Mouse (Mus musculus) intestine, embryonic 16.5 days (tissue): Measurements from ENCODE around the gene Cntn5. TPM values are rescaled to one million over a fixed set of nuclear protein-coding genes. Genes with fewer than 3 reads are reported as not detected.

Source experiments
- ATAC-seq: fragments of 200-750 bp; cut with Nextera tagmentation; 2 replicates; pipeline ENCODE4 v1.8.0; 2017; ENCODE audit warnings: moderate TSS enrichment, moderate library complexity
- H3K27ac ChIP-seq: fragments of 300-500 bp; sonication (generic); 2 replicates; pipeline ENCODE4 v1.5.1; 2014; ENCODE audit warnings: mild to moderate bottlenecking, low read length
- H3K27me3 ChIP-seq: fragments of 300-500 bp; sonication (generic); replicated peaks from 2 replicates; pipeline ENCODE4 v1.6.1; 2014; ENCODE audit warnings: low read length, control low read depth, mixed read lengths; ENCODE audit not compliant: control insufficient read depth, insufficient read depth
- H3K36me3 ChIP-seq: fragments of 300-500 bp; sonication (generic); 2 replicates; pipeline ENCODE4 v1.6.1; 2014; ENCODE audit warnings: low read length, control low read depth; ENCODE audit not compliant: control insufficient read depth, insufficient read depth
- H3K4me1 ChIP-seq: fragments of 300-500 bp; sonication (generic); 2 replicates; pipeline ENCODE4 v1.6.1; 2014; ENCODE audit warnings: low read length, control low read depth, mixed read lengths; ENCODE audit not compliant: control insufficient read depth, insufficient read depth
- H3K4me2 ChIP-seq: fragments of 300-500 bp; sonication (generic); 2 replicates; pipeline ENCODE4 v1.6.1; 2014; ENCODE audit warnings: low read depth, low read length, control low read depth
- H3K4me3 ChIP-seq: fragments of 300-500 bp; sonication (generic); 2 replicates; pipeline ENCODE4 v1.5.1; 2014; ENCODE audit warnings: mild to moderate bottlenecking, low read length
- H3K9ac ChIP-seq: fragments of 300-500 bp; sonication (generic); 2 replicates; pipeline ENCODE4 v1.6.1; 2014; ENCODE audit warnings: low read depth, low read length
- H3K9me3 ChIP-seq: fragments of 300-500 bp; sonication (generic); 2 replicates; pipeline ENCODE4 v1.6.1; 2016; ENCODE audit warnings: low read length, control low read depth; ENCODE audit not compliant: control insufficient read depth
- WGBS: fragments of 180-500 bp; shearing (Covaris S2); extraction: QIAGEN DNeasy Blood & Tissue Kit; methylation state at CpG from one replicate; pipeline ENCODE4 v1.1.7; 2014; 5-methylcytosine and 5-hydroxymethylcytosine counted together
- polyA plus RNA-seq: library from polyadenylated mRNA; unstranded; fragments of >200 nt; fragmentation: Nextera tagmentation; extraction: Ambion mirVana; gene quantifications from 2 replicates; pipeline ENCODE4 v1.2.1, GENCODE M21; 2015

Cntn5 gene
- polyA plus RNA-seq, 1 experiment from 2014 or later = 0.40 TPM

DNA sequence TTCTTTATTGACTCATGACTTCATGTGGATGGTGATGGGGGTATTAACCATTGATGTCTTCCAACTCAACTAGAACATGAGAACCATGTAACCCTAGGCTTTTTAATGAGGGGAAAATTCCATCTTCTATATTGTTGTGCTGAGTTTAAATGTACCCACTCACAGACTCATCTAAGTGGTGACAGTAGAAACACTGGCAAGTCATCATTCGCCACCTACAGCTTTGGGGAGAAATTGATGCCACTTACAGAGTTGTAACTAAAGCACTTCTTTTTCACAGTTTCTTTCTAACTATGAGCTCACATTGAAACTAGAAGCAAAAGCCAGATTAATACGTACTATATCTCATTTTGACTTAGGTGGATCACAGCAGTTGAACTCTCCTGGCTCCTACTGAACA is 514.7 kb downstream of the Cntn5 start:
- H3K4me3 ChIP-seq = no peak overlapping the region
- no peak overlapping the region for H3K27ac ChIP-seq
- WGBS = 83% methylated on average over 2 of the region's 2 CpGs
- no peaks in the 10 kb centered on the region for H3K4me1 ChIP-seq
- no peak for ATAC-seq
- H3K9ac ChIP-seq = no peak overlapping the region
- H3K27me3 ChIP-seq = no peaks in the 10 kb centered on the region
- no peaks in the 10 kb centered on the region for H3K36me3 ChIP-seq
- H3K4me2 ChIP-seq = no peak overlapping the region
- no peaks in the 10 kb centered on the region for H3K9me3 ChIP-seq

DNA sequence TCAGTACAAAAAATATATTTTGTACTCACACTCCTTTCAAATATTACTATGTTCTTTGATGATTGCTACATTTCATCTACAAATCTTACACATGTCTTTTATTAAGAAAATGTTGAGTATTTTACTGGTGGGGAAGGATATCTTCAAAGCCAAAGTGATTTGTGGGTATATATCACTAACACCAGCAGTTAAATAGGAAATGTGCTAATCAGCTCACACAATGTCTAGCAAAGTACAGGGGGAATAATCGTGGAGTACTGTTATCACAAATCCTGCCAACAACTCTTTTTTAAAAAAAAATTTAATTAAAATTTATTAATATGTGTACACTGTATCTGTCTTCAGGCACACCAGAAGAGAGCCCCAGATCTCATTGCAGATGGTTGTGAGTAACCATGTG is 520.1 kb downstream of the Cntn5 start:
- Histone ChIP-seq H3K4me2 (no peak overlapping the region), H3K4me1 (no peaks in the 10 kb centered on the region), H3K27me3 (no peaks in the 10 kb centered on the region), H3K27ac (no peak overlapping the region), H3K36me3 (no peaks in the 10 kb centered on the region), H3K9me3 (no peaks in the 10 kb centered on the region), H3K9ac (no peak overlapping the region), H3K4me3 (no peak overlapping the region)
- 74% methylated on average over 1 of the region's 1 CpGs for WGBS
- ATAC-seq = no peak

DNA sequence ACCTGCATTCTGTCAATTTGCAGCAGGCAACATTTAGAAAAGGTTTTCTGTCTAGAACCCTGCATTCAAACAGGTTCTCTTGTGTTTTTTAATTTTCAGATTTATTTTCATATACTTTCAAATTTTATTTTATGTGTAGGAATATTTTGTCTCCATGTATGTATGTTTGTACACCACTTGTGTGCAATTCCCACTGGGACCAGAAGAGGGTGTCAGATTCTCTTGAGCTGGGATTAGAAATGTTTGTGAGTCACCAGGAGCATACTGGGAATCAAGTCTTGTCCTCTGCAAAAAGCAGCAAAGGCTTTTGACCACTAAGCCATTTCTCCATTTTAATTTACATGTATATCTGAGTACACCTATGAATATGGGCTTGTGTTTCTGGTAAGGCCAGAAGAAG is 521.4 kb downstream of the Cntn5 start:
- H3K9me3 ChIP-seq = no peaks in the 10 kb centered on the region
- no peak overlapping the region for H3K27ac ChIP-seq
- no peaks in the 10 kb centered on the region for H3K36me3 ChIP-seq
- no peak for ATAC-seq
- H3K4me2 ChIP-seq = no peak overlapping the region
- H3K4me3 ChIP-seq = no peak overlapping the region
- H3K4me1 ChIP-seq = no peaks in the 10 kb centered on the region
- no peaks in the 10 kb centered on the region for H3K27me3 ChIP-seq
- no peak overlapping the region for H3K9ac ChIP-seq

DNA sequence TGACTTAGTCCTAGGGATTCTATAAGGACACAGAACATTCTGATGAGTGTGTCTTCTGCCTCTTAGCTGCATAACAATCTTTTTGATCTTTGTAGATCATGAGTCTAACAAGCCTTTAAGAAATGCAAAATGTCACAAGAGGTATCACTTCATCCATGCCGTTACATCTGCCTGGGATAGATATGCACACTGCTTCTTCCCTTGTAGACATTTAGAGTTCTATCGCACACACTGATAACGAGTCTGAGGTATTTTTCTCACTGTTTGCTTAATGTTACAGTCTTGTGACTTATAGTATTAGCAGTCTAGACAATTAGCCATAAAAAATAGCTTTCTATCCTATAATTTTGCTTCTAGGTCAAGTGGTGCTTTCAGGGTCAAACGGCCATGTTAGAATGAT is 522.9 kb downstream of the Cntn5 start:
- no peak for ATAC-seq
- no peaks in the 10 kb centered on the region for H3K36me3 ChIP-seq
- no peak overlapping the region for H3K27ac ChIP-seq
- no peaks in the 10 kb centered on the region for H3K9me3 ChIP-seq
- no peaks in the 10 kb centered on the region for H3K27me3 ChIP-seq
- no peak overlapping the region for H3K4me3 ChIP-seq
- no peaks in the 10 kb centered on the region for H3K4me1 ChIP-seq
- no peak overlapping the region for H3K4me2 ChIP-seq
- WGBS = 86% methylated on average over 4 of the region's 4 CpGs
- H3K9ac ChIP-seq = no peak overlapping the region

DNA sequence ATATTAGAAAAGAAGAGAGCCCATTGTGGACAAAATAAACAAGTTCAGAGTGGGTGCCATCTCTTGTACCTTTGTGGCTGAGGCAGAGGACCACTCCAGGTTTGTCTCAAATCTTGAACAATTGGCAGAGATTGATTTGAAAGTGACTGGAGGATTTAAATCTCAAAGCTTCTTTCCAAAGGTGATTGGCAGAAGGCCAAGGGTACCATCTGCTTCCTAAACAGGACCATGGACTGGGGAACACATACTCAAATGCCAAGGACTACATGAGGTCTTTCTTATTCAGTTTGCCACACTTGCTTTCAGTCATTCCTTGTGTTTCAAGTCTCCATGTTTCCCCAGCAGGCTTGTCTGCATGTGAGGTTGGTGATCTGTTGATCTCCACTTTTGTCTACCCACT is 528.3 kb downstream of the Cntn5 start:
- Histone ChIP-seq H3K4me1 (no peaks in the 10 kb centered on the region), H3K9me3 (no peaks in the 10 kb centered on the region), H3K4me2 (no peak overlapping the region), H3K36me3 (no peaks in the 10 kb centered on the region), H3K4me3 (no peak overlapping the region), H3K27me3 (no peaks in the 10 kb centered on the region), H3K27ac (no peak overlapping the region), H3K9ac (no peak overlapping the region)
- ATAC-seq = no peak

DNA sequence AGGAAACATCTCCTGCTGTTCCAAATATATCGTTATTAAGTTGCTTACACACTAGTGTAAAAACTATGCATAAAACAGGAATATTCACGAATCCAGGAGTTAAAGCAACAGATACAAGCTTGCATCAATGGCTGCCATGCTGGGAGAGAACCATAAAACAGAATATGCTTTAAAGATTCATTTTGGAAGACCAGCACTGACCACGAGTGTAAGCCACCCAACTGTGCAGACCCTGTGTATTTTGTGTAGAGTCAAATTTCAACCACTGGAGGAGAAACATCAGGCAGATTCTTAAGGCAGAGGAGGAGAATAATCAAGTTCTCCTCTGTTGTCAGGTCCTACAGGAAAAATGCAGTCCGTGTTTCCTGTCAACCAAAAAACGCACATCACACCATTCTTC is 535.6 kb downstream of the Cntn5 start:
- no peaks in the 10 kb centered on the region for H3K4me1 ChIP-seq
- H3K9me3 ChIP-seq = no peaks in the 10 kb centered on the region
- no peak overlapping the region for H3K4me2 ChIP-seq
- no peak overlapping the region for H3K27ac ChIP-seq
- H3K4me3 ChIP-seq = no peak overlapping the region
- H3K36me3 ChIP-seq = no peaks in the 10 kb centered on the region
- H3K27me3 ChIP-seq = no peaks in the 10 kb centered on the region
- WGBS = 77% methylated on average over 5 of the region's 5 CpGs
- H3K9ac ChIP-seq = no peak overlapping the region
- ATAC-seq = no peak

DNA sequence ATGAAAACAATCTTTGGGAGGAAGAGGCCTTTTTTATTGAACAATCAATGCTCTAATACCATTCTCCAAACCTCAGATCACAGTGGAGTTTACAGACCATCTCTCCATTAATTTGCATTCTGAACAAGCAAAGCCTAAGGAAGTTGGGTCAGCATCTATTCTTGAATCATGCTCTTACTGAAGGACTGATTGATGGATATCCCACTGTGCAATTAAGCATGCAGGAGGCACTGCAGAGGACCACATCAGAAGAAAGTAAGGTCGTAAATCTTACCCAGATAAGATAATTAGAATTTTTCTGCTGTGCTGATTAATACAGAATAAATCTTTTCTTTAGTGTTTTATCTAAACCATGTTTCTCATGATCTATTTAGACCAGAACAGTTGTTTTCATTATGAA is 536.2 kb downstream of the Cntn5 start:
- Histone ChIP-seq H3K9me3 (no peaks in the 10 kb centered on the region), H3K9ac (no peak overlapping the region), H3K4me1 (no peaks in the 10 kb centered on the region), H3K4me3 (no peak overlapping the region), H3K4me2 (no peak overlapping the region), H3K36me3 (no peaks in the 10 kb centered on the region), H3K27ac (no peak overlapping the region), H3K27me3 (no peaks in the 10 kb centered on the region)
- 43% methylated on average over 1 of the region's 1 CpGs for WGBS
- ATAC-seq = no peak

DNA sequence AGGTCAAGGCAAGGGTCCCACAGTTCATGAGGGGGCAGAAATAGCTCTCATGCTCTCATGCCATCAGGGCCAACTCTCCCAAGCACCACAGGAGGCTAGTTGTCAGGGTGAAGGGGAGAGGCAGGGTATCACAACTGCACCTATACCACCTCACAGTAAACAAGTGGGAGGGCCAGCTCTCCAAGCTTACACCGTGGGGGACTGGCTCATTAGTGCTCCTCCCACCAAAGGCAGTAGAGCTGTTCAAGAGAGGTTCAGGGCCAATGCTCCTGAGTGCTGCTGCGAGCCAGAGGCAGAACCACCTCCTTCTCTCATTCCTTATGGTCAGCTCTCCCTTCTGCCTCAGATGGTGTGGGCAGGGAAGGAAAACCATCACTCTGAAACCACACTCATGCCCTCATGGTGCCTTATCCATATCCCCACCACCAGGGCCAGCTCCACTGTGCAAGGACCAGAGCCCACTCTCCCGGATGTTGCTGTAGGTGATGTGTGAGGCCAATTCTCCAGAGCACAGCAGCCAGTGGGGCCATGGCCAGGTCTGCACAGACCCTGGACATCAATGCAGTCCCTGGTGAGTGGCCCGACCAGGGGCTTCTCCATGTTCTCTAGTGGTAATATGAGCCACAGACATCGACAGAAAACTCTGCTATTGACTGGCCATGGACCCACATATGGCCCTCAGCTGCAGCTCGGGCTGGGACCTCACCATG is 538.2 kb downstream of the Cntn5 start:
- 72% methylated on average over 6 of the region's 6 CpGs for WGBS
- H3K27ac ChIP-seq = no peak overlapping the region
- no peaks in the 10 kb centered on the region for H3K4me1 ChIP-seq
- no peak overlapping the region for H3K4me3 ChIP-seq
- H3K9me3 ChIP-seq = no peaks in the 10 kb centered on the region
- no peak for ATAC-seq
- H3K9ac ChIP-seq = no peak overlapping the region
- no peaks in the 10 kb centered on the region for H3K27me3 ChIP-seq
- no peak overlapping the region for H3K4me2 ChIP-seq
- no peaks in the 10 kb centered on the region for H3K36me3 ChIP-seq

DNA sequence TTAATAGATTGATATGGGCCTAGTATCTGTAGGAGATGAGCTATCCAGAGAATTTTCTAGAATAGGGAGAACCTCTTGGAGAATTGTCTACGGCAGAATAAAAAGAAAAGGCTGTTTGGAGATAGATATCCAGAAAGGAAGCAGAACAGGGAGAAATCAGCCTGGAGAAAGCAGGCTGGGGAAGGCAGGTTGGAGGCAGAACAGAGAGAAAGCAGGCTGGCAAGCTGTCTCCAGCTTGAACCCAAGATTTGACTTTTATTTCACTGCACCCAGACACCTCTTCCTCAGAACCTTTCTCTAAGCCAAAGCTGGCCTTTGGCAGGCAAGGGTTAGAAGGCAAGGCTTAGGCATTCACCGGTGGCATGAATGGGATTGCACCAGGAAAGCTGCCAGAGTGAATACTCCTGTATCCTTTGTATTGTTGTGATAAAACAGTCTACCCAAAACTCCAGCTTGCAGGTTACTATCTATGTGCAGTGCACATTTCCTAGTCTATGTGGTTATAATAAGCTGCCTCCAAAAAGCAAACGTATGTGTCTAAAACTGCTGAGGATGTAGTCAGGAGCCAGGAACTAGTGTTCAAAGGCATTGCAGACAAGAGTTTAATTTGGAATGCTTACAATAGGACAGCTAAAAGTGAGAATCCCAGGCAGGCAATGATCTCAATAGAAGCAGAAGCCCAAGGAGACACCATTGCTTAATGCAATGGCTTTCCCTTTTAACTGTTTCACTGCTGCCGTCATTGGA is 553.5 kb downstream of the Cntn5 start:
- no peaks in the 10 kb centered on the region for H3K9me3 ChIP-seq
- no peak overlapping the region for H3K4me2 ChIP-seq
- 78% methylated on average over 4 of the region's 4 CpGs for WGBS
- H3K27ac ChIP-seq = no peak overlapping the region
- no peaks in the 10 kb centered on the region for H3K36me3 ChIP-seq
- ATAC-seq = no peak
- no peak overlapping the region for H3K9ac ChIP-seq
- H3K4me1 ChIP-seq = no peaks in the 10 kb centered on the region
- H3K4me3 ChIP-seq = no peak overlapping the region
- H3K27me3 ChIP-seq = no peaks in the 10 kb centered on the region

DNA sequence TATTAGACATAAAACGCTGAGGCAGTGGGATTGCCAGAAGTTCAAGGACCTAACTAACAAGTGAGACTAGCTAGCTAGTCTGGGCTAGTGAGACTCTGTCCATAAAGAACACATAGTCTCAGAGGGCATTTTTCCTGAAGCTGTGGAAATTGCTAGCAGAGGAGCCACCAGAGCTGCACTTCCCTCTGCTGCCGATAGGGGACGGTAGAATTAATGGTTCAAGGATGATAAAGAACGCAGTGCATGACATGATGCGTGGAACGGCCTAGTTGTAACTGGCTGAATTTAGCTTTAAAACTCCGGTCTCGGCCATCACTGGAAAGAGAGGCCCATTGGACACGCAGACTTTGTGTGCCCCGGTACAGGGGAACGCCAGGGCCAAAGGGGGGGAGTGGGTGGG is 555.8 kb downstream of the Cntn5 start:
- Histone ChIP-seq H3K4me2 (no peak overlapping the region), H3K4me3 (no peak overlapping the region), H3K4me1 (no peaks in the 10 kb centered on the region), H3K9me3 (no peaks in the 10 kb centered on the region), H3K36me3 (no peaks in the 10 kb centered on the region), H3K27me3 (no peaks in the 10 kb centered on the region), H3K27ac (no peak overlapping the region), H3K9ac (no peak overlapping the region)
- ATAC-seq = no peak
- 83% methylated on average over 10 of the region's 11 CpGs for WGBS
